Mouse (Mus musculus) embryo, embryonic 11.5 days (tissue): ENCODE measurements at regions not wholly inside any gene's neighbourhood (a gene's known extent, or its start where the extent isn't known, plus 50 kb on each side); places are given as distances from the start of the nearest gene placed in this dataset.
A peak's percentile ranks its signal among the peaks of the same experiment; 100 is the strongest.

Experiments used
- DNase-seq: peaks from one replicate; pipeline ENCODE4 v3.0.0-alpha.2; 2012; ENCODE audit warnings: low read depth, low spot score

DNA sequence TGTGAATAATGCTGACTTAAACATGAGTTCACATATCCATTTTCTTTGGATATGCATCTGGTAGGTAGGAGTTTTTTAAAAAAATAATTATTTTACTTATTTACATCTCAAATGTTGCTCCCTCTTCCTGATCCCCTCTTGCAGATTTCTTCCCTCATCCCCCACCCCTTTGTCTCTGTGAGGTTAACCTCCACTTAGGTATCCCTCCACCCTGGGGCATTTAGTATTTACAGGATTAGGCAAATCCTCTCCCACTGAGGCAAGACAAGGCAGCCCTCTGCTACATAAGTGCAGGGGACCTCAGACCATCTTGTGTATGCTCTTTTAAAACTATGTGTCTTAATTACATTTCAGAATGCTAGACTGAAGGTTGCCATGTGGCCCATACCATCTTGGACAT lies 155.2 kb upstream of the Shcbp1 start:
- no peak for DNase-seq

DNA sequence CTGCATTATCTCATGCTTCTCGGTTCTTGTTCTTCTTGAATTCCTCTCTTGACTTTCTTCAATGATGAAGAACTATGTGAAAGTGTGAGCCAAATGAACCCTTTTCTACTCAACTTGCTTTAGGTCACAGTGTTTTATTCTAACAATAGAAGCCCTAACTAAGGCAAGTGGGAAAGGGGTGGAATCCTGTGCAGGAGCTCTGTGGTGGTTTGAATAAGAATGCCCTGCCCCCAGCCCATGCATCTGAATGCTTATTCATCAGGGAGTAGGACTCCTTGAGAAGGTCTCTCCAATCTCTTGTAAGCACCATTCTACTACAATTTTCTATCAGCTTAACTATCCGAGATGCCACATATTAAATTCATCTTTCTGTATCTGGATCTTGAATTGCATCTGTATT lies 154.7 kb upstream of the Shcbp1 start:
- no peak for DNase-seq

- no peak for DNase-seq
Observed at GRCm38 (mm10) chr8:4916447-4916846, 137.1 kb upstream of the Shcbp1 start.

DNA sequence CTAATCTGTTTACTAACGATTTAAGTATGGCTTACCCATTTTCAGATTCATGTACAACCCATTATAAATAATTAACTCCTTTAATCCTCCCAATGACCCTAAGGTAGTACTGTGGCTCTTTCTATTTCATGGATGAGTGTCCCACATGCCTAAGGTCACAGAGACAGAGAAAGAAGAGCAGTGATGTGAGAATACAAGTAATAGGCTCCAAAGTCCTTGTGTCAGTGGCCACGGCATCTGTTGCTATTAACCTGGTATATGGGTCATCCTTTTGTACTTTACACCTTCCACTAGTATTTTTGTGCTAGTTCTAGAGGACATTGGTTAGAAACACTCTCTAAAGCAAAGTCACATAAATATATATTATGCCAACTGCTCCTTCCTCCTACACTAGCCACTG lies 115.7 kb upstream of the Shcbp1 start:
- DNase-seq, result no peak

DNA sequence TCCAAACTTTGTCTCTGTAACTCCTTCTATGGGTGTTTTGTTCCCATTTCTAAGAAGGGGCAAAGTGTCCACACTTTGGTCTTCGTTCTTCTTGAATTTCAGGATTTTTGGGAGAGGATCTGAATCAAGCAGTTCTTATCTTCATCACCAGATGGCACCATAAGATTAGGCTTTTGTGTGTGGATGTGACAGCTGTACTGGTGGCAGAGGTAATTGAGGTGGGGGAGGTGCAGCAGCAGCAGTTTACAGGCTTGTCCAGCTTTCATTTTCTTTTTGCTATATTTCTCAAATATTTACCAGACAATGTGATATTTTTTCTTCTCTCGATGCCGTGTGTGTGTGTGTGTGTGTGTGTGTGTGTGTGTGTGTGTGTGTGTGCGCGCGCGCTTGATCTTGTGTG lies 89.4 kb upstream of the Shcbp1 start:
- peak; percentile 38 for DNase-seq

DNA sequence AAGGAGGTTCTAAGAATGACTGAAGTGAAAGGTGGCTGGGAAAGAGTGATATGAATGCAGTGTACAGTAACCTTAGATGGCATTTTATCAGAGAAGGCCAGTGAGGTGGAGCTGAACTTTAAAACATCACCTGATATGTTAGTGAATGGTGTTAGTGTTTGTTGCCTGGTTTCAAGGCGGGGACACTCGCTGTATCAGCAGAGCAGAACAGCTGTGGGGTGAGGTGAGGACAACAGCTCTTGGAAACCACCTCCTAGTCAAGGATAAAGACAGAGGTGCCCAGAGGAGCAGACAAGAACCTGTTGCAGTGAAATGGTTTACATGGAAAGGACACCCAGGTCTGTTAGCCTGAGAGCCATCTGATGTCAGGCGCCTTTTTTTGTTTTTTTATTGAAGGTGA lies 59.7 kb upstream of the Shcbp1 start:
- DNase-seq, result no peak

- DNase-seq, result no peak
Observed at GRCm38 (mm10) chr8:4838527-4838926, 59.2 kb upstream of the Shcbp1 start.

GRCm38 (mm10) chr8:4837719-4838118 lies 58.4 kb upstream of the Shcbp1 start:
- DNase-seq, result no peak

DNA sequence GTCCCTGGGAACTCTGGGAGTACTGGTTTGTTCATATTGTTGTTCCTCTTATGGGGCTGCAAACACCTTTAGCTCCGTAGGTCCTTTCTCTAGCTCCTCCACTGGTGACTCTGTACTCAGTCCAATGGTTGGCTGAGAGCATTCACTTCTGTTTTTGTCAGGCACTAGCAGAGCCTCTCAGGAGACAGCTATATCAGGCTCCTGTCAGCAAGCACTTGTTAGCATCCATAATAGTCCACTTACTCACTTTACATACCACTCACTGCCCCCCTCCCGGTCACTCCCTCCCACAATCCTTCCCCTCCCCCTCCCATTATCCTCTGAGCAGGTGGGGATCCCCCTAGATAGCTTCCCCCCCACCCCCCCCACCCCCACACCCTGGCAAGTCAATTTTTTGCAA lies 57.3 kb upstream of the Shcbp1 start:
- no peak for DNase-seq
